Comparison of ENCODE assay signal across 19 mouse cellular contexts in the genomic region with DNA sequence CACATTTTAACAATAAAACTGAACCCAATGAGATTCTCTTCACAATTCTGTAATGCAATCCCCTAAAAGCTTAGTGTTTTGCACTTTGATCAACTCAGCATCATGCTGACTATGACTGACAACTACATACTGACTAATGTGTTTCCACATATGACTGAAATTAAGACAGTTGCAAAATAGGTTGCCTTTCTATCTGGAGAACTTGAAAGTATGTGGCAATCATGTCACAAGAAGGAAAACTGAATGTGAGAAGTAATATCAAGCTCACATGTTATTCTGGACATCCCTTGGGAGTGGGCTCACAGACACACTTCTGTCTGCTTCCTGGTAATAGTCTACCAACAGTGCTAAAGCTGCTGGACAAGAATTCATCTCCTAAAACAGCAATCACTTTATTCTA. TPM values are rescaled to one million over a fixed set of nuclear protein-coding genes. Genes with fewer than 3 reads are reported as not detected.
"Had no signal": no experiment of that assay in that cellular context is flagged by ENCODE, and none has a peak within 500 bp of the region (broad histone marks: within the 10 kb centered on the region; RNA-seq: fewer than 3 reads in every experiment).

No protein-coding gene starts in this region.

- H3K27me3 ChIP-seq: liver, embryonic 13.5 days; megakaryocyte, embryonic 14.5 days; midbrain, embryonic 15.5 days; neural tube, embryonic 12.5 days; neural tube, embryonic 15.5 days; stomach, embryonic 15.5 days had no signal

- H3K27ac ChIP-seq: layer of hippocampus, adult 2 months; liver, embryonic 13.5 days; midbrain, embryonic 10.5 days; midbrain, embryonic 15.5 days; neural tube, embryonic 12.5 days; neural tube, embryonic 15.5 days; stomach, embryonic 15.5 days had no signal

- H3K4me2 ChIP-seq: liver, embryonic 13.5 days; midbrain, embryonic 15.5 days; neural tube, embryonic 12.5 days; neural tube, embryonic 15.5 days; stomach, embryonic 15.5 days had no signal

- H3K4me1 ChIP-seq: liver, embryonic 13.5 days; megakaryocyte, embryonic 14.5 days; midbrain, embryonic 10.5 days; midbrain, embryonic 15.5 days; neural tube, embryonic 12.5 days; neural tube, embryonic 15.5 days; stomach, embryonic 15.5 days had no signal

- H3K4me3 ChIP-seq: layer of hippocampus, adult 2 months; liver, embryonic 13.5 days; megakaryocyte, embryonic 14.5 days; midbrain, embryonic 10.5 days; midbrain, embryonic 15.5 days; neural tube, embryonic 12.5 days; neural tube, embryonic 15.5 days; stomach, embryonic 15.5 days had no signal

- H3K9me3 ChIP-seq: liver, embryonic 13.5 days; megakaryocyte, embryonic 14.5 days; midbrain, embryonic 10.5 days; midbrain, embryonic 15.5 days; neural tube, embryonic 12.5 days; neural tube, embryonic 15.5 days; stomach, embryonic 15.5 days had no signal

- DNase-seq: kidney, adult 18-20 months; kidney, adult 9 months; kidney, postnatal 25 days; layer of hippocampus, adult 9-11 months; liver, embryonic 13.5 days; lung, adult 2 months; lung, postnatal 14 days; lung, postnatal 4 days; right cerebral cortex, postnatal 25 days; spleen, adult 18-20 months; thymus, postnatal 25 days had no signal

- H3K36me3 ChIP-seq: stomach, embryonic 15.5 days had no signal

- H3K9ac ChIP-seq: liver, embryonic 13.5 days; midbrain, embryonic 15.5 days; neural tube, embryonic 12.5 days; neural tube, embryonic 15.5 days; stomach, embryonic 15.5 days had no signal

- ATAC-seq: midbrain, embryonic 15.5 days had no signal

RNA-seq across cellular contexts. Expression of a gene that starts 52.3 kb away (rescaled TPM):
- polyA plus RNA-seq: liver, adult 2 months had no signal
